8 mouse cellular contexts compared by ENCODE assay signal in the genomic region with DNA sequence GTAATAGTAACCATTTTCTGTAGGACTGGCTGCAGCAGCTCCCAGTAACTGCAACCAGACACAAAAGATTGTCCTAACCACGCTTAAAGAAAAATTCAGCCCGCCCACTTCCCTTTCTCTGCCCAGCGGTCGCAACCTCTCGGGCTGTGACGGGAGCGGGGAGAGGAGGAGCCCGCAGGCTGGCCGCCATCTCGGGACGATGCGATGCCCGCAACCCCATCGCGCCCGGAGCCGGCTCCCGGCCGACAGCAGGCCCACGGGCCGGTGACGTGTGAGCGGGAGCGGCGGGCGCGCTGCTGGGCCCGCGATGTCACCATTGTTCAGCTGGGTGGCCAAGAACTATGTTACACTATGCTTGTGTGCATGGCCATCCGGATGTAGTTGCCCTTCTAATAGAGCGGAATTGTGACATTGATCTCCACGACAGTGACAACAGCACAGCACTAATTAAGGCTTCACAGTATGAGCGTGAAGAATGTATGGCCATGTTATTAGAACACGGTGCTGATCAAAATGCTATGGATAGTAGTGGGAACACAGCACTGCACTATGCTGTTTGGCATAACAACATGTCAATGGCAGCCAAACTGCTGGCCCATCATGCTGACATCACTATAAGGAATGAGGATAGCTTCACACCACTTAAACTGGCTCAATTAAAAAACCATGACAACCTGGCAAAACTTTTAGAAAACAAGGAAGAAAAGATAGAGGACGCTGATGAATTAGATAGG. TPM values are rescaled to one million over a fixed set of nuclear protein-coding genes. Genes with fewer than 3 reads are reported as not detected.
DNase-seq lines count a peak whose midpoint lies in the region; ATAC-seq and TF ChIP-seq lines count a peak whose summit lies in the region.

No protein-coding gene starts in this region.

- intact Hi-C loops in gastrocnemius, adult 2 months (cut with DNase I) = no loop called here

- H3K36me3 ChIP-seq in hindbrain, embryonic 11.5 days (ENCODE audit: control insufficient read depth, insufficient read depth, low read length) = no peaks in the 10 kb centered on the region
- no peaks in the 10 kb centered on the region for H3K36me3 ChIP-seq in limb, embryonic 14.5 days (ENCODE audit: control insufficient read depth, insufficient read depth, low read length)
- no peaks in the 10 kb centered on the region for H3K36me3 ChIP-seq in midbrain, embryonic 14.5 days (ENCODE audit: control insufficient read depth, insufficient read depth, low read length)

- no peaks in the 10 kb centered on the region for H3K27me3 ChIP-seq in hindbrain, embryonic 11.5 days (ENCODE audit: control insufficient read depth, insufficient read depth, low read length)
- H3K27me3 ChIP-seq in limb, embryonic 14.5 days (ENCODE audit: control insufficient read depth, insufficient read depth, low read length) = no peaks in the 10 kb centered on the region; the same call in 1 of the 2 replicates
- no peaks in the 10 kb centered on the region for H3K27me3 ChIP-seq in midbrain, embryonic 14.5 days (ENCODE audit: control insufficient read depth, insufficient read depth, low read length)

- 37% methylated on average over 31 of the region's 35 CpGs for WGBS in hindbrain, embryonic 11.5 days
- 42% methylated on average over 35 of the region's 35 CpGs for WGBS in limb, embryonic 14.5 days
- WGBS in midbrain, embryonic 14.5 days = 16% methylated on average over 35 of the region's 35 CpGs

- H3K4me1 ChIP-seq in hindbrain, embryonic 11.5 days (replicated peaks; ENCODE audit: control insufficient read depth, insufficient read depth, low read length) = no peaks in the 10 kb centered on the region
- 0 out of 2 replicates have a peak, but pooled peaks cover 11% of the 10 kb centered on the region for H3K4me1 ChIP-seq in limb, embryonic 14.5 days (ENCODE audit: control insufficient read depth, insufficient read depth, low read length)
- H3K4me1 ChIP-seq in midbrain, embryonic 14.5 days (ENCODE audit: control insufficient read depth, insufficient read depth, low read length) = 0 out of 2 replicates have a peak, but pooled peaks cover 5% of the 10 kb centered on the region

- no peak for TF ChIP-seq CTCF in gastrocnemius, adult 2 months (IDR thresholded peaks at IDR 0.05)

- H3K9ac ChIP-seq in hindbrain, embryonic 11.5 days (ENCODE audit: low read depth, low read length) = peak overlapping the region; percentile 35
- H3K9ac ChIP-seq in limb, embryonic 14.5 days (ENCODE audit: low read depth, low read length, severe bottlenecking) = peak overlapping the region; percentile 65
- H3K9ac ChIP-seq in midbrain, embryonic 14.5 days (replicated peaks; ENCODE audit: low read length) = peak overlapping the region; percentile 59

- peak overlapping the region; percentile 25; the same call in 1 of the 2 replicates for H3K27ac ChIP-seq in gastrocnemius, adult 2 months
- no peak overlapping the region for H3K27ac ChIP-seq in hindbrain, embryonic 11.5 days (ENCODE audit: low read depth, low read length)
- H3K27ac ChIP-seq in limb, embryonic 14.5 days (replicated peaks; ENCODE audit: low read depth, low read length) = no peak overlapping the region
- peak overlapping the region; percentile 57 for H3K27ac ChIP-seq in midbrain, embryonic 14.5 days (replicated peaks; ENCODE audit: low read depth, low read length)

- peak overlapping the region; percentile 50 for H3K4me2 ChIP-seq in hindbrain, embryonic 11.5 days (replicated peaks; ENCODE audit: low read depth, low read length)
- peak overlapping the region; percentile 62 for H3K4me2 ChIP-seq in limb, embryonic 14.5 days (replicated peaks; ENCODE audit: low read depth, low read length, severe bottlenecking)
- H3K4me2 ChIP-seq in midbrain, embryonic 14.5 days (ENCODE audit: low read length) = peak overlapping the region; percentile 63

- no peak for TF ChIP-seq POLR2A in limb, embryonic 14.5 days (IDR thresholded peaks at IDR 0.05; ENCODE audit: borderline replicate concordance, extremely low read depth, insufficient read depth, insufficient read length)

- peak; percentile 67 for DNase-seq in adrenal gland, postnatal 10 days
- peak; percentile 11 for DNase-seq in cerebellum, adult 9-11 months
- DNase-seq in gastrocnemius, adult 2 months = peak; percentile 63
- DNase-seq in hindbrain, embryonic 11.5 days (ENCODE audit: low spot score) = peak; percentile 72
- peak; percentile 52 for DNase-seq in limb, embryonic 14.5 days (ENCODE audit: low spot score)
- DNase-seq in midbrain, embryonic 14.5 days = peak; percentile 72
- DNase-seq in thymus, adult 18-20 months = no peak
- DNase-seq in urinary bladder, postnatal 10 days (ENCODE audit: low spot score) = no peak

- H3K4me3 ChIP-seq in gastrocnemius, adult 2 months = peak overlapping the region; percentile 65
- H3K4me3 ChIP-seq in hindbrain, embryonic 11.5 days (ENCODE audit: low read depth, low read length) = peak overlapping the region; percentile 18; the same call in 1 of the 2 replicates
- peak overlapping the region; percentile 37 for H3K4me3 ChIP-seq in limb, embryonic 14.5 days (replicated peaks; ENCODE audit: low read length)
- H3K4me3 ChIP-seq in midbrain, embryonic 14.5 days (replicated peaks; ENCODE audit: low read depth, low read length) = peak overlapping the region; percentile 34

- H3K9me3 ChIP-seq in hindbrain, embryonic 11.5 days (ENCODE audit: control insufficient read depth, low read length) = no peaks in the 10 kb centered on the region
- H3K9me3 ChIP-seq in limb, embryonic 14.5 days (ENCODE audit: control insufficient read depth, low read length) = no peaks in the 10 kb centered on the region
- H3K9me3 ChIP-seq in midbrain, embryonic 14.5 days (ENCODE audit: control insufficient read depth, low read length) = no peaks in the 10 kb centered on the region

- ATAC-seq in hindbrain, embryonic 11.5 days (ENCODE audit: low FRiP score) = peak; percentile 56
- ATAC-seq in limb, embryonic 14.5 days (ENCODE audit: low FRiP score, low read depth) = peak; percentile 37; the same call in 1 of the 2 replicates
- peak; percentile 55; the same call in 1 of the 2 replicates for ATAC-seq in midbrain, embryonic 14.5 days (ENCODE audit: low FRiP score, low TSS enrichment)

RNA-seq across cellular contexts. Expression of gene C2cd4b, which starts 59.2 kb away (rescaled TPM):
- 1 to 10 TPM; 1.5 to 1.9 TPM for total RNA-seq in adrenal gland, postnatal 10 days (2021)
- not detected for total RNA-seq in gastrocnemius, adult 2 months (2021)
- polyA plus RNA-seq in hindbrain, embryonic 11.5 days (2014; fragmentation: Nextera tagmentation; extraction: Ambion mirVana) = 0.11 TPM in 1 of 2 replicates, not detected in the other
- polyA plus RNA-seq in limb, embryonic 14.5 days (2012; rRNA removed) = 1.3 and 1.6 TPM in 2 replicates
- polyA plus RNA-seq in limb, embryonic 14.5 days (2014; fragmentation: Nextera tagmentation; extraction: Ambion mirVana) = 0.77 and 0.91 TPM in 2 replicates
- 0.71 and 1.1 TPM in 2 replicates for polyA plus RNA-seq in midbrain, embryonic 14.5 days (2014; fragmentation: Nextera tagmentation; extraction: Ambion mirVana)

Comparison
In these comparisons a context has a peak if more than half of its experiments do, and no peak if none do; other contexts are left out.
1. DNase-seq: peak in adrenal gland, postnatal 10 days (single experiment), cerebellum, adult 9-11 months (single experiment), gastrocnemius, adult 2 months (single experiment), hindbrain, embryonic 11.5 days (single experiment), limb, embryonic 14.5 days (single experiment) and midbrain, embryonic 14.5 days (single experiment); none in thymus, adult 18-20 months (0 of 2) and urinary bladder, postnatal 10 days (single experiment).
2. H3K27ac ChIP-seq: peak in gastrocnemius, adult 2 months (single experiment) and midbrain, embryonic 14.5 days (single experiment); none in hindbrain, embryonic 11.5 days (single experiment) and limb, embryonic 14.5 days (single experiment).
3. Peak in every context shown above with its lines, with median percentiles within 50 percentile points of each other: H3K4me3 ChIP-seq, ATAC-seq, H3K4me2 ChIP-seq and H3K9ac ChIP-seq.